Mouse (Mus musculus) brain, embryonic 14.5 days (tissue): ENCODE results near the gene Pid1.

Source experiments
- CTCF ChIP-seq: fragments of 200-500 bp; IDR thresholded peaks from 2 replicates; pipeline ENCODE4 v1.5.1; 2012; ENCODE audit warnings: inconsistent platforms, mild to moderate bottlenecking, moderate library complexity, borderline replicate concordance; ENCODE audit not compliant: insufficient read depth, insufficient read length; ENCODE audit errors: extremely low read depth
- POLR2A ChIP-seq: fragments of 200-500 bp; IDR thresholded peaks from 2 replicates; pipeline ENCODE4 v1.6.1; 2012; ENCODE audit warnings: mild to moderate bottlenecking, inconsistent platforms, borderline replicate concordance; ENCODE audit not compliant: poor library complexity, insufficient read depth, insufficient read length, severe bottlenecking; ENCODE audit errors: extremely low read depth

- TF ChIP-seq POLR2A (no peak), CTCF (no peak)
These were observed 6.8 kb downstream of the Pid1 start for GRCm38 (mm10) chr1:84357216-84357615.
